Mouse (Mus musculus) spleen, adult 2 months (tissue): ENCODE measurements around the gene Apba1.

ENCODE experiments used
- CTCF ChIP-seq: fragments of 200-500 bp; IDR thresholded peaks from 2 replicates; pipeline ENCODE4 v1.5.1; 2011; ENCODE audit warnings: mild to moderate bottlenecking, inconsistent platforms; ENCODE audit not compliant: insufficient read depth, insufficient read length, insufficient replicate concordance; ENCODE audit errors: extremely low read depth
- POLR2A ChIP-seq: fragments of 200-500 bp; IDR thresholded peaks from 2 replicates; pipeline ENCODE4 v1.6.1; 2011; ENCODE audit warnings: low read depth, low read length, inconsistent platforms

- TF ChIP-seq CTCF (no peak), POLR2A (no peak)
These were observed 196.8 kb downstream of the Apba1 start for GRCm38 (mm10) chr19:23955461-23955860.
